1 mouse cellular context compared by ENCODE assay signal in the genomic region with DNA sequence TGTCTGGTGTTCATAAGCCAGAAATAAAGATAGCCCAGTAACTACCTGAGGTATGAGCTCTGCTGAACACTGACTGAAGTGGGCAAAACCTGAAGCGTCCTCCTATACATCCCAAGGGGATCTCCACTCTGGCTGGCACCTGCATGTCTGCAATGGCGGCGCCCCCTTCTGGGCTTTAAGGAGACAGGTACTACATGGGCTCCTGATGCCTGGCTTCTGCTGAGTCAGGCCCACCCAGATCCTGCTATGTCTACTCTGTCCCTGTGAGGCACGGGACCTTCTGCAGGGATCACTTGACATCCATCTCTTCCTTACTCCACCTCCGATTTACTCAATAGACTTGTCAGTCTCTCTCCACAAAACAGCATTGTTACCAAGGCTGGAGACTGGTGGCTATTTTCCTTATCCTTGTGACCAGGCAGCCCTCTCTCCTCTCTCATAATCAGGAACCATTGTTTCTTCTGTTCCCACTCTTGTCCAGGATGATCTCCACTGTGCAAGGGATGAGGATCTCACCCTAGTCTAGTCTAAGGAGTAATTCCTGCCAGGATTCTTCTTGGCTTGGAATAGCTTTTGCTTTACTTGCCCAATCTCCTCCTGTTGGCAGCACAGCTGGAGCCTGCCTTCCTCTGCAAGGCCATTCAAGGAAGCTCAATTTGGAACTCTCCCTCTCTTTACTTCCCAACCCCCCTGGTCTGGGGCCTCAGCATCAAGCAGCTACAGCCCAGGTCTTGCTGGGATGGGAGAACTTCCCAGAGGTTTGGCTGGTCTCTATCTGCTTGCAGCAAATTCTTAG.
TF ChIP-seq lines count a peak whose summit lies in the region.

No protein-coding gene starts in this region.

TF ChIP-seq in MEL, 35 proteins besides CTCF, POLR2A, EP300 and RAD21:
- TF ChIP-seq SMC3 (IDR thresholded peaks at IDR 0.05; ENCODE audit: low read depth, low read length): 0 out of 2 replicates have a peak, but pooled peaks have one; percentile 12
